Mouse (Mus musculus): ENCODE results near the gene Gm20917. TPM values are rescaled to one million over a fixed set of nuclear protein-coding genes. Genes with fewer than 3 reads are reported as not detected.
"Not testable (repeated sequence)": the region's sequence is repeated elsewhere in the genome, so short reads cannot be mapped to it uniquely, and the experiment has no call there.

Gene Gm20917
- not detected in 2 replicates for polyA plus RNA-seq (2015; fragmentation: Nextera tagmentation; extraction: Ambion mirVana)

DNA sequence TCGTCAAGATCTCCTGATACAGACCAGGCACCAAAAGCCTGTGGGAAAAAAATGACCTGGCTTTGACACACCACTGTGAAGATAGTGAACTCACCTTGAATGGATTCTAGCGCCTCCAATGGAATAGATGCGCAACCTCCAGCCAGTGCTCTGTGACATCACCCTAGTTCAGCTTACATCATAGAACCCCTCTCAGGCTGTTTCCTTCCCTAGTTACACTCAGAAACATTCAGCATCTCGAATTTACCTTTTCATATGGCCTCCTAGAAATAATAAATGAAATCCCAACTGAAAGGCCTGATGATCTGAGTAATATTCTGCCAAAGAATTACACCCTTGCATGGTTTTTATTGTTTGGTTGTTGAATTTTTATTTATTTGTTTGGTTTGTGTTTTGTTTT is at the start of gene Gm20917:
Gene Gm20917 (minus strand): TSS at position 101 of the 400 bp plus-strand sequence.
- ATAC-seq (ENCODE audit: low read depth); H3K4me2 ChIP-seq; H3K9me3 ChIP-seq; H3K27me3 ChIP-seq; H3K36me3 ChIP-seq; H3K4me1 ChIP-seq (replicated peaks); H3K4me3 ChIP-seq; H3K9ac ChIP-seq; H3K27ac ChIP-seq (replicated peaks): not testable (repeated sequence)
- WGBS, result no CpG with 5 or more reads among the region's 4 CpGs

Other genes with a start within 250 kb of the Gm20917 start
- not detected in 2 replicates for gene Gm20916, start 168.4 kb upstream of the Gm20917 start, polyA plus RNA-seq (2015; fragmentation: Nextera tagmentation; extraction: Ambion mirVana)

Measured in neural tube, embryonic 13.5 days (tissue).